ENCODE assay signal across 16 mouse cellular contexts in genomic region chr4:99163001-99163400, GRCm38 (mm10). TPM values are rescaled to one million over a fixed set of nuclear protein-coding genes. Genes with fewer than 3 reads are reported as not detected.
DNase-seq lines count a peak whose midpoint lies in the region; ATAC-seq and TF ChIP-seq lines count a peak whose summit lies in the region.
"Had no signal": no experiment of that assay in that cellular context is flagged by ENCODE, and none has a peak within 500 bp of the region (broad histone marks: within the 10 kb centered on the region; RNA-seq: fewer than 3 reads in every experiment).

No protein-coding gene starts in this region.

- no peak for TF ChIP-seq POLR2A in spleen, adult 2 months (IDR thresholded peaks at IDR 0.05; ENCODE audit: low read depth, low read length)

- no peaks in the 10 kb centered on the region for H3K36me3 ChIP-seq in heart, postnatal 0 days (replicated peaks; ENCODE audit: control insufficient read depth, insufficient read depth, low read length)
- H3K36me3 ChIP-seq in heart, embryonic 12.5 days = no peaks in the 10 kb centered on the region
- H3K36me3 ChIP-seq in spleen, adult 2 months (ENCODE audit: control insufficient read depth, insufficient read depth, low read length) = no peaks in the 10 kb centered on the region
- no peaks in the 10 kb centered on the region for H3K36me3 ChIP-seq in intestine, postnatal 0 days (ENCODE audit: control insufficient read depth, insufficient read depth)
- no peaks in the 10 kb centered on the region for H3K36me3 ChIP-seq in liver, embryonic 11.5 days (ENCODE audit: control insufficient read depth, insufficient read depth, low read length)
- H3K36me3 ChIP-seq: hindbrain, embryonic 13.5 days; limb, embryonic 13.5 days had no signal

- TF ChIP-seq EP300 in heart, postnatal 0 days (IDR thresholded peaks at IDR 0.05; ENCODE audit: low read depth) = no peak

- no peak for ATAC-seq in heart, postnatal 0 days (ENCODE audit: insufficient read depth, low read depth)
- ATAC-seq in heart, embryonic 12.5 days (ENCODE audit: insufficient number of reproducible peaks, low FRiP score) = no peak
- peak; percentile 46; the same call in 1 of the 2 replicates for ATAC-seq in intestine, postnatal 0 days
- no peak for ATAC-seq in liver, embryonic 11.5 days (replicated peaks; ENCODE audit: low FRiP score)
- ATAC-seq: CD4-positive, CD25-positive, alpha-beta regulatory T cell, adult 4 months; forebrain, postnatal 0 days; liver, postnatal 0 days had no signal

- DNase-seq in heart, postnatal 0 days (ENCODE audit: low spot score) = no peak
- no peak for DNase-seq in spleen, adult 2 months (ENCODE audit: low read depth in 1 of 2, low spot score in 2 of 2)
- DNase-seq in spleen, postnatal 4 days (ENCODE audit: low spot score in 2 of 2) = no peak
- no peak for DNase-seq in right cerebral cortex, adult 2 months (ENCODE audit: low spot score in 2 of 2)
- no peak for DNase-seq in liver, embryonic 11.5 days (ENCODE audit: low spot score)
- DNase-seq: cerebellum, adult 8-10 months; forebrain, postnatal 0 days; gastrocnemius, postnatal 10 days; liver, postnatal 0 days had no signal

- 53% methylated on average over 9 of the region's 9 CpGs for WGBS in heart, postnatal 0 days
- WGBS in heart, embryonic 12.5 days = 59% methylated on average over 9 of the region's 9 CpGs
- WGBS in spleen, adult 2 months = 64% methylated on average over 9 of the region's 9 CpGs
- whole genome bisulfite sequencing in intestine, postnatal 0 days = 24% methylated on average over 9 of the region's 9 CpGs
- WGBS in liver, embryonic 11.5 days = 61% methylated on average over 9 of the region's 9 CpGs

- H3K4me3 ChIP-seq in heart, postnatal 0 days (ENCODE audit: low read depth, low read length) = no peak overlapping the region
- H3K4me3 ChIP-seq in heart, embryonic 12.5 days = no peak overlapping the region
- H3K4me3 ChIP-seq in spleen, adult 2 months (ENCODE audit: extremely low read depth, insufficient read depth, insufficient read length) = no peak overlapping the region
- H3K4me3 ChIP-seq in intestine, postnatal 0 days (ENCODE audit: low read depth, low read length) = peak overlapping the region; percentile 25
- H3K4me3 ChIP-seq in liver, embryonic 11.5 days (ENCODE audit: low read depth, low read length) = no peak overlapping the region
- H3K4me3 ChIP-seq: hindbrain, embryonic 13.5 days; left cerebral cortex, adult 2 months; limb, embryonic 13.5 days had no signal

- no peaks in the 10 kb centered on the region for H3K4me1 ChIP-seq in heart, postnatal 0 days (ENCODE audit: control insufficient read depth, insufficient read depth)
- H3K4me1 ChIP-seq in heart, embryonic 12.5 days (replicated peaks) = peaks cover 4% of the 10 kb centered on the region; the same call in 1 of the 2 replicates
- no peaks in the 10 kb centered on the region for H3K4me1 ChIP-seq in spleen, adult 2 months (ENCODE audit: control insufficient read depth, insufficient read depth, insufficient read length)
- no peaks in the 10 kb centered on the region; the same call in 1 of the 2 replicates for H3K4me1 ChIP-seq in intestine, postnatal 0 days (replicated peaks; ENCODE audit: control insufficient read depth, insufficient read depth, low read length)
- H3K4me1 ChIP-seq in liver, embryonic 11.5 days (replicated peaks; ENCODE audit: control insufficient read depth, insufficient read depth, low read length) = no peaks in the 10 kb centered on the region; the same call in 1 of the 2 replicates

- peak overlapping the region; percentile 16; the same call in 1 of the 2 replicates for H3K4me2 ChIP-seq in heart, postnatal 0 days (ENCODE audit: low read depth, low read length)
- H3K4me2 ChIP-seq in heart, embryonic 12.5 days = no peak overlapping the region
- peak overlapping the region; percentile 54 for H3K4me2 ChIP-seq in intestine, postnatal 0 days (replicated peaks; ENCODE audit: low read depth)
- H3K4me2 ChIP-seq in liver, embryonic 11.5 days = no peak overlapping the region
- H3K4me2 ChIP-seq: hindbrain, embryonic 13.5 days; limb, embryonic 13.5 days; midbrain, embryonic 11.5 days had no signal

- H3K9me3 ChIP-seq in heart, postnatal 0 days (replicated peaks; ENCODE audit: control insufficient read depth, low read length) = no peaks in the 10 kb centered on the region
- no peaks in the 10 kb centered on the region for H3K9me3 ChIP-seq in heart, embryonic 12.5 days (replicated peaks)
- no peaks in the 10 kb centered on the region for H3K9me3 ChIP-seq in intestine, postnatal 0 days (ENCODE audit: control insufficient read depth)
- H3K9me3 ChIP-seq in liver, embryonic 11.5 days (ENCODE audit: control insufficient read depth, low read length) = no peaks in the 10 kb centered on the region
- H3K9me3 ChIP-seq: hindbrain, embryonic 13.5 days; limb, embryonic 13.5 days had no signal

- no peak overlapping the region for H3K27ac ChIP-seq in heart, postnatal 0 days (ENCODE audit: low read depth)
- no peak overlapping the region for H3K27ac ChIP-seq in heart, embryonic 12.5 days (ENCODE audit: poor library complexity, severe bottlenecking)
- H3K27ac ChIP-seq in spleen, adult 2 months (ENCODE audit: insufficient read depth, low read length) = peak overlapping the region; percentile 22; the same call in 1 of the 2 replicates
- H3K27ac ChIP-seq in intestine, postnatal 0 days (ENCODE audit: low read depth, low read length) = peak overlapping the region; percentile 22; the same call in 1 of the 2 replicates
- no peak overlapping the region for H3K27ac ChIP-seq in liver, embryonic 11.5 days (ENCODE audit: low read depth, low read length)
- H3K27ac ChIP-seq: hindbrain, embryonic 13.5 days; left cerebral cortex, adult 2 months; limb, embryonic 13.5 days had no signal

- no peak for TF ChIP-seq CTCF in heart, postnatal 0 days (IDR thresholded peaks at IDR 0.05; ENCODE audit: low read depth)
- no peak for TF ChIP-seq CTCF in spleen, adult 2 months (IDR thresholded peaks at IDR 0.05; ENCODE audit: extremely low read depth, insufficient read depth, insufficient read length, insufficient replicate concordance)
- TF ChIP-seq CTCF in intestine, postnatal 0 days (IDR thresholded peaks at IDR 0.05; ENCODE audit: low read depth) = no peak

- H3K9ac ChIP-seq in heart, postnatal 0 days (replicated peaks; ENCODE audit: low read depth, low read length) = no peak overlapping the region
- no peak overlapping the region for H3K9ac ChIP-seq in heart, embryonic 12.5 days
- H3K9ac ChIP-seq in intestine, postnatal 0 days (ENCODE audit: low read depth, low read length) = no peak overlapping the region
- H3K9ac ChIP-seq in liver, embryonic 11.5 days (ENCODE audit: low read depth, low read length) = no peak overlapping the region
- H3K9ac ChIP-seq: forebrain, postnatal 0 days; hindbrain, embryonic 13.5 days; limb, embryonic 13.5 days; liver, postnatal 0 days had no signal

- H3K27me3 ChIP-seq in heart, postnatal 0 days (ENCODE audit: control insufficient read depth, insufficient read depth, low read length) = peaks cover 12% of the 10 kb centered on the region; the same call in 1 of the 2 replicates
- H3K27me3 ChIP-seq in heart, embryonic 12.5 days (replicated peaks) = no peaks in the 10 kb centered on the region
- H3K27me3 ChIP-seq in spleen, adult 2 months (ENCODE audit: control insufficient read depth, insufficient read depth, low read length) = no peaks in the 10 kb centered on the region
- no peaks in the 10 kb centered on the region for H3K27me3 ChIP-seq in intestine, postnatal 0 days (replicated peaks; ENCODE audit: control insufficient read depth, insufficient read depth, low read length)
- H3K27me3 ChIP-seq in liver, embryonic 11.5 days (replicated peaks; ENCODE audit: control insufficient read depth, insufficient read depth, low read length) = peaks cover 3% of the 10 kb centered on the region
- H3K27me3 ChIP-seq: limb, embryonic 13.5 days had no signal

RNA-seq across cellular contexts. Expression of gene Atg4c, which starts 30.7 kb away (rescaled TPM):
- 2.4 and 15.2 TPM in 2 replicates for total RNA-seq in heart, postnatal 0 days (2014; rRNA removed; ENCODE audit: low replicate concordance)
- polyA plus RNA-seq in heart, postnatal 0 days (2015; fragmentation: Nextera tagmentation; extraction: Ambion mirVana) = 6.2 and 6.7 TPM in 2 replicates
- polyA plus RNA-seq in heart, embryonic 12.5 days (2016; fragmentation: Nextera tagmentation; extraction: Ambion mirVana) = 12.8 and 13.1 TPM in 2 replicates
- 1.2 and 1.7 TPM in 2 replicates for polyA plus RNA-seq in spleen, adult 2 months (2012; rRNA removed)
- polyA plus RNA-seq in intestine, postnatal 0 days (2015; fragmentation: Nextera tagmentation; extraction: Ambion mirVana) = 12.2 and 13.4 TPM in 2 replicates
- 8.7 and 11.7 TPM in 2 replicates for polyA plus RNA-seq in liver, embryonic 11.5 days (2014; fragmentation: Nextera tagmentation; extraction: Ambion mirVana)

RNA-seq across cellular contexts. Expression of gene Dock7, which starts 42.3 kb away (rescaled TPM):
- 17.4 and 19.7 TPM in 2 replicates for total RNA-seq in heart, postnatal 0 days (2014; rRNA removed; ENCODE audit: low replicate concordance)
- 10.2 and 11.5 TPM in 2 replicates for polyA plus RNA-seq in heart, postnatal 0 days (2015; fragmentation: Nextera tagmentation; extraction: Ambion mirVana)
- 43.4 and 45.4 TPM in 2 replicates for polyA plus RNA-seq in heart, embryonic 12.5 days (2016; fragmentation: Nextera tagmentation; extraction: Ambion mirVana)
- polyA plus RNA-seq in spleen, adult 2 months (2012; rRNA removed) = 5.4 and 6.8 TPM in 2 replicates
- polyA plus RNA-seq in intestine, postnatal 0 days (2015; fragmentation: Nextera tagmentation; extraction: Ambion mirVana) = 18.7 and 21.3 TPM in 2 replicates
- polyA plus RNA-seq in liver, embryonic 11.5 days (2014; fragmentation: Nextera tagmentation; extraction: Ambion mirVana) = 39.0 and 39.9 TPM in 2 replicates
- polyA plus RNA-seq: CD4-positive, CD25-positive, alpha-beta regulatory T cell, adult 4 months had no signal

Comparison
In these comparisons a context has a peak if more than half of its experiments do, and no peak if none do; other contexts are left out.
1. H3K4me2 ChIP-seq: peak in heart, postnatal 0 days (single experiment) and intestine, postnatal 0 days (single experiment); none in heart, embryonic 12.5 days (single experiment) and liver, embryonic 11.5 days (single experiment).
2. H3K27ac ChIP-seq: peak in spleen, adult 2 months (single experiment) and intestine, postnatal 0 days (single experiment); none in heart, postnatal 0 days (single experiment), heart, embryonic 12.5 days (single experiment) and liver, embryonic 11.5 days (single experiment).